Mouse (Mus musculus) C2C12 (cell line): ENCODE data around the gene Cuedc2. TPM values are rescaled to one million over a fixed set of nuclear protein-coding genes. Genes with fewer than 3 reads are reported as not detected.

ENCODE experiments used
- H3K27me3 ChIP-seq: one replicate; pipeline ENCODE4 v1.6.1; 2011; ENCODE audit not compliant: control insufficient read depth, insufficient read depth, insufficient read length
- H3K36me3 ChIP-seq: one replicate; pipeline ENCODE4 v1.6.1; 2011; ENCODE audit not compliant: control insufficient read depth, insufficient read depth
- H3K4me3 ChIP-seq: one replicate; pipeline ENCODE4 v1.5.1; 2011; ENCODE audit warnings: mild to moderate bottlenecking, control low read depth; ENCODE audit not compliant: poor library complexity, insufficient read depth, severe bottlenecking
- H3K79me2 ChIP-seq: one replicate; pipeline ENCODE4 v1.6.1; 2011; ENCODE audit not compliant: control insufficient read depth, insufficient read depth
- H3K79me3 ChIP-seq: one replicate; pipeline ENCODE4 v1.6.1; 2011; ENCODE audit warnings: low read depth, control low read depth
- H3ac ChIP-seq: one replicate; pipeline ENCODE3; 2011; ENCODE audit warnings: low read depth; ENCODE audit not compliant: control insufficient read depth, insufficient read length
- CEBPB ChIP-seq: IDR thresholded peaks from one replicate; pipeline ENCODE4 v1.6.1; 2011; ENCODE audit warnings: low read depth, mild to moderate bottlenecking, control low read depth, moderate library complexity
- CTCF ChIP-seq: IDR thresholded peaks from one replicate; pipeline ENCODE4 v1.5.1; 2011; ENCODE audit not compliant: control insufficient read depth, insufficient read depth, insufficient read length
- FOSL1 ChIP-seq: IDR thresholded peaks from one replicate; pipeline ENCODE4 v1.8.0; 2011; ENCODE audit warnings: mild to moderate bottlenecking, low read length; ENCODE audit not compliant: poor library complexity, insufficient read depth, severe bottlenecking
- MAX ChIP-seq: IDR thresholded peaks from one replicate; pipeline ENCODE4 v1.6.1; 2011; ENCODE audit warnings: mild to moderate bottlenecking, control low read depth
- MYOD1 ChIP-seq: IDR thresholded peaks from one replicate; pipeline ENCODE4 v1.6.1; 2011; ENCODE audit warnings: low read depth; ENCODE audit not compliant: control insufficient read depth, insufficient read length
- MYOG ChIP-seq: IDR thresholded peaks from one replicate; pipeline ENCODE4 v1.6.1; 2011; ENCODE audit not compliant: control insufficient read depth, insufficient read length; ENCODE audit errors: extremely low read depth
- USF1 ChIP-seq: IDR thresholded peaks from one replicate; pipeline ENCODE4 v1.6.1; 2011; ENCODE audit warnings: low read depth, mild to moderate bottlenecking, control low read depth, moderate library complexity
- polyA plus RNA-seq: library from polyadenylated mRNA; unstranded; fragments of >200 nt; fragmentation: generic; extraction: Trizol; gene quantifications from one replicate; pipeline ENCODE4 v1.2.1, GENCODE M21; 2012; ENCODE audit warnings: missing spikeins

Gene Cuedc2
- polyA plus RNA-seq, 1 experiment = 161 TPM

DNA sequence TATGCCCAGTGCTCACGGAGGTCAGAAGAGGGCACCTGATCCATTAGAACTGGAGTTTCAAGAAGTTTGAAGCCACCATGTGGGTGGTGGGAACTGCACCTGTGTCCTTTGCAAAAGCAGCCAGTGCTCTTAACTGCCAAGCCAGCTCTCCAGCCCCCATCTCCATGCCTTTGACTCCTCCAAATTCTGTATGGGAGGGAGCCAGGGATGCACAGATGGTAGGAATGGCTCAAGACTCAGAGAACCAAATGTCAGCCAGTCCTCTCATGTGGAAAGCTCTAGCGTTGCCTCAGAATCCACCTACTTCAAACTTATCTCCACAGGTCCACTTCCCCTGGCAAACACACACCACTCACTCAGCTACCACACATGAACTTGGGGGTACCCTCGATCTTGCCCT lies 4.6 kb downstream of the Cuedc2 start:
- H3K4me3 ChIP-seq = no peak overlapping the region
- TF ChIP-seq MAX (no peak), MYOD1 (no peak), MYOG (no peak), USF1 (no peak), FOSL1 (no peak), CEBPB (no peak), CTCF (no peak)
- H3ac ChIP-seq = no peak overlapping the region

GRCm38 (mm10) chr19:46332721-46333339 lies 5.7 kb downstream of the Cuedc2 start:
- TF ChIP-seq USF1 (no peak), FOSL1 (no peak), MAX (no peak), MYOD1 (no peak), CTCF (no peak), CEBPB (no peak), MYOG (no peak)
- H3K27me3 ChIP-seq = no peaks in the 10 kb centered on the region
- H3K79me2 ChIP-seq = peaks cover 8% of the 10 kb centered on the region
- H3K4me3 ChIP-seq = no peak overlapping the region
- H3ac ChIP-seq = no peak overlapping the region
- peaks cover 3% of the 10 kb centered on the region for H3K36me3 ChIP-seq
- H3K79me3 ChIP-seq = no peaks in the 10 kb centered on the region

More for the DNA sequence above, 4.6 kb downstream of the Cuedc2 start:
- Histone ChIP-seq H3K27me3 (no peaks in the 10 kb centered on the region), H3K79me3 (no peaks in the 10 kb centered on the region), H3K79me2 (peaks cover 13% of the 10 kb centered on the region), H3K36me3 (peaks cover 3% of the 10 kb centered on the region)

- Histone ChIP-seq H3K79me3 (no peaks in the 10 kb centered on the region), H3ac (no peak overlapping the region), H3K27me3 (no peaks in the 10 kb centered on the region), H3K36me3 (peaks cover 3% of the 10 kb centered on the region), H3K4me3 (no peak overlapping the region), H3K79me2 (no peaks in the 10 kb centered on the region)
- TF ChIP-seq FOSL1 (no peak), MYOD1 (no peak), USF1 (no peak), MYOG (no peak), MAX (no peak), CEBPB (no peak), CTCF (no peak)
Observed at GRCm38 (mm10) chr19:46331936-46332335, 6.6 kb downstream of the Cuedc2 start.

DNA sequence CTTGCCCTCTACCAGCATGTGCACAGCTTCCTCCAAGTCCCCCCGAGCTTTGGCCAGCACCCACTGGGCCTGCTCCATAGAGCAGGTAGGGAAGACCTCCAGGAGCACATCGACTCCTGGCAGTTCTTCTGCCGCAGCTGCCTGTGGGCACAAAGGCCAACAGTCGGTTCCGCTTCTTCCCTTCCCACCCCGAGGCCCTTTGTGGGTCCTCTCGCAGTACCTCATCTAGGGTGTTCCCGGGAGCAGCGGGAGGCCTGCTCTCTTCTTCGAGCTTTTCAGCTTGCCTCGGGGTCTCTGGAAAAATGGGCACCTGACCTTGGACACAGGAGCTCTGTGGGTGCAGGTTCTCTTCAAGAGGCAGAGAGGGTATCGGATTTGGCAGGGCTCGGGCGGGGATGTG lies 7.2 kb downstream of the Cuedc2 start:
- H3K36me3 ChIP-seq = no peaks in the 10 kb centered on the region
- H3K79me2 ChIP-seq = no peaks in the 10 kb centered on the region
- no peak overlapping the region for H3K4me3 ChIP-seq
- H3K27me3 ChIP-seq = peaks cover 2% of the 10 kb centered on the region
- H3ac ChIP-seq = no peak overlapping the region
- no peak for TF ChIP-seq MAX
- TF ChIP-seq CEBPB = no peak
- no peak for TF ChIP-seq USF1
- no peak for TF ChIP-seq FOSL1
- H3K79me3 ChIP-seq = no peaks in the 10 kb centered on the region

DNA sequence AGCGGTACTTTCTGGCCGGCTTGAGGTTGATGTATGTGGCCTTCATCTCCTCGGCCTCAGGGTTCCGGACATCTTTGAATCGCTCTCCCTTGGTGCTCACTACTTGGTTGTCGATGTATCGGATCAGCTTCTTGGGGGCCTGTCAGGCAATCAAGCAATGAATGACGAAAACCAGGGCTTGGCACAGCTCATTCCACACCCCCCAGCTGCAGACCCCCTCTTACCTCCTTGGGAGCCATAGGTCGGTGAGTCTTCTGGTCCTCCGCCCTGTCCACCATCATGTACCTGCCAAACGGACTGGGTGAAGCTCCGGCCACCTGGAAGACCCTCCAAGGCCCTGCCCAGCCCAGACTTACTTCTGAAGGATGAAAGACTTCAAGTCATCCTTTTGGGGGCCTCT lies 7.8 kb downstream of the Cuedc2 start:
- TF ChIP-seq CEBPB = no peak
- TF ChIP-seq MYOG = no peak
- TF ChIP-seq FOSL1 = no peak
- TF ChIP-seq CTCF = no peak
- no peak for TF ChIP-seq USF1
- TF ChIP-seq MAX = no peak
- TF ChIP-seq MYOD1 = no peak
- H3K79me3 ChIP-seq = no peaks in the 10 kb centered on the region
- H3K79me2 ChIP-seq = no peaks in the 10 kb centered on the region
- H3ac ChIP-seq = no peak overlapping the region
- H3K4me3 ChIP-seq = no peak overlapping the region
- H3K36me3 ChIP-seq = no peaks in the 10 kb centered on the region
- peaks cover 7% of the 10 kb centered on the region for H3K27me3 ChIP-seq

DNA sequence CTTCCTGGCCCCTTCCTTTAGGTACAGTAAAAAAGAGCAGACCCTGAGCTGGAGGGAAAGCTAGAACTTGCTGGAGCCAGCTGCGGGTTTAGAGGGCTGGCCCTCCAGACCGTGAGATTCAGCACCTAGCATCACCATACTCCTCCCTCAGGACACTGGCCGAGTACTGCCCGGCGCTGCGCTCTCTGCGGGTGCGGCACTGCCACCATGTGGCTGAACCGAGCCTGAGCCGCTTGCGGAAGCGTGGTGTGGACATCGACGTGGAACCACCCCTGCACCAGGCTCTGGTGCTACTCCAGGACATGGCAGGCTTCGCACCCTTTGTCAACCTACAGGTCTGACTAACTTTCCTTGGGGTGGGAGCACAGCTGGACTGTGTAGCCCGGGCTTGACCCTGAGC lies 8.6 kb downstream of the Cuedc2 start:
- Histone ChIP-seq H3K79me3 (no peaks in the 10 kb centered on the region), H3K27me3 (peaks cover 10% of the 10 kb centered on the region), H3K36me3 (no peaks in the 10 kb centered on the region), H3K79me2 (no peaks in the 10 kb centered on the region), H3ac (no peak overlapping the region), H3K4me3 (no peak overlapping the region)
- TF ChIP-seq CEBPB = no peak
- TF ChIP-seq MAX = peak; percentile 77
- peak; percentile 99 for TF ChIP-seq CTCF
